ENCODE assay signal across 41 mouse cellular contexts in genomic region chr4:127373491-127373890, GRCm38 (mm10). TPM values are rescaled to one million over a fixed set of nuclear protein-coding genes. Genes with fewer than 3 reads are reported as not detected.
DNase-seq lines count a peak whose midpoint lies in the region; ATAC-seq and TF ChIP-seq lines count a peak whose summit lies in the region.
"Had no signal": no experiment of that assay in that cellular context is flagged by ENCODE, and none has a peak within 500 bp of the region (broad histone marks: within the 10 kb centered on the region; RNA-seq: fewer than 3 reads in every experiment).

No protein-coding gene starts in this region.

- H3K9me3 ChIP-seq in forebrain, embryonic 12.5 days, result no peaks in the 10 kb centered on the region
- H3K9me3 ChIP-seq: embryonic facial prominence, embryonic 13.5 days; forebrain, embryonic 10.5 days; heart, embryonic 12.5 days; hindbrain, embryonic 10.5 days; midbrain, embryonic 10.5 days; stomach, embryonic 15.5 days had no signal

- DNase-seq in kidney, postnatal 14 days, result peak; percentile 8
- DNase-seq in kidney, adult 2 months, result no peak
- peak; percentile 14 for DNase-seq in MN1 (ENCODE audit: low spot score)
- DNase-seq in adrenal gland, adult (ENCODE audit: inconsistent age in 2 of 2, low spot score in 1 of 2), result peak; percentile 56 to 82
- peak; percentile 72 for DNase-seq in adrenal gland, postnatal 25 days
- DNase-seq in cerebellum, adult 11 months, result no peak
- DNase-seq: cerebellum, adult 9-11 months; heart, adult 2 months; kidney, adult 9 months; kidney, postnatal 10 days; layer of hippocampus, adult 9-11 months; liver; lung, adult 2 months; lung, postnatal 14 days; retina, postnatal 1 day; right cerebral cortex, postnatal 14 days; thymus, adult 18-20 months; thymus, postnatal 25 days had no signal

- H3K27ac ChIP-seq in kidney, adult 2 months (ENCODE audit: insufficient read depth, low read depth, low read length), result no peak overlapping the region
- H3K27ac ChIP-seq in forebrain, embryonic 12.5 days, result no peak overlapping the region
- H3K27ac ChIP-seq: embryonic facial prominence, embryonic 13.5 days; forebrain, embryonic 10.5 days; heart, adult 2 months; hindbrain, embryonic 10.5 days; liver, embryonic 14.5 days; midbrain, embryonic 10.5 days; stomach, embryonic 15.5 days had no signal

- H3K27me3 ChIP-seq in kidney, adult 2 months (replicated peaks; ENCODE audit: control insufficient read depth, insufficient read depth, low read length), result no peaks in the 10 kb centered on the region
- H3K27me3 ChIP-seq in forebrain, embryonic 12.5 days, result peaks cover 3% of the 10 kb centered on the region; the same call in 1 of the 2 replicates
- H3K27me3 ChIP-seq: embryonic facial prominence, embryonic 13.5 days; stomach, embryonic 15.5 days had no signal

- TF ChIP-seq POLR2A in kidney, adult 2 months (IDR thresholded peaks at IDR 0.05; ENCODE audit: low read depth, low read length), result no peak

- no peak overlapping the region for H3K4me3 ChIP-seq in kidney, adult 2 months (ENCODE audit: insufficient read depth, low read depth, low read length)
- H3K4me3 ChIP-seq in forebrain, embryonic 12.5 days (replicated peaks), result no peak overlapping the region
- H3K4me3 ChIP-seq: embryonic facial prominence, embryonic 13.5 days; forebrain, embryonic 10.5 days; heart, adult 2 months; heart, embryonic 12.5 days; hindbrain, embryonic 10.5 days; midbrain, embryonic 10.5 days; stomach, embryonic 15.5 days had no signal

- 34% methylated on average over 8 of the region's 8 CpGs for WGBS in kidney, adult 2 months
- 73% methylated on average over 8 of the region's 8 CpGs for WGBS in forebrain, embryonic 12.5 days

- H3K36me3 ChIP-seq in kidney, adult 2 months (ENCODE audit: control insufficient read depth, insufficient read depth, low read length), result no peaks in the 10 kb centered on the region
- no peaks in the 10 kb centered on the region for H3K36me3 ChIP-seq in forebrain, embryonic 12.5 days (replicated peaks)
- H3K36me3 ChIP-seq: embryonic facial prominence, embryonic 13.5 days; forebrain, embryonic 10.5 days; heart, embryonic 12.5 days; hindbrain, embryonic 10.5 days; midbrain, embryonic 10.5 days; stomach, embryonic 15.5 days had no signal

- H3K4me1 ChIP-seq in kidney, adult 2 months (ENCODE audit: control insufficient read depth, insufficient read depth, low read length), result no peaks in the 10 kb centered on the region
- H3K4me1 ChIP-seq in forebrain, embryonic 12.5 days, result no peaks in the 10 kb centered on the region
- H3K4me1 ChIP-seq: embryonic facial prominence, embryonic 13.5 days had no signal

- TF ChIP-seq CTCF in kidney, adult 2 months (conservative IDR thresholded peaks at IDR 0.05; ENCODE audit: insufficient read depth, insufficient read length, low read depth, low read length), result no peak

- no peak overlapping the region for H3K4me2 ChIP-seq in forebrain, embryonic 12.5 days
- H3K4me2 ChIP-seq: embryonic facial prominence, embryonic 13.5 days; heart, embryonic 12.5 days; stomach, embryonic 15.5 days had no signal

- no peak overlapping the region for H3K9ac ChIP-seq in forebrain, embryonic 12.5 days
- H3K9ac ChIP-seq: embryonic facial prominence, embryonic 13.5 days; heart, embryonic 12.5 days; liver, embryonic 14.5 days; stomach, embryonic 15.5 days had no signal

- ATAC-seq in forebrain, embryonic 12.5 days (ENCODE audit: low FRiP score), result no peak
- ATAC-seq: activated CD4-positive, CD25-positive, alpha-beta regulatory T cell, adult 4 months; forebrain, embryonic 16.5 days; hindbrain, embryonic 16.5 days; midbrain, embryonic 16.5 days had no signal

RNA-seq across cellular contexts. Expression of gene Gjb5, which starts 15.5 kb away (rescaled TPM):
- 0.67 and 0.75 TPM in 2 replicates for polyA plus RNA-seq in kidney, adult 2 months (2012; rRNA removed)
- total RNA-seq in adrenal gland, postnatal 25 days (2021), result not detected in 2 replicates
- 0.12 TPM in 1 of 2 replicates, not detected in the other for polyA plus RNA-seq in forebrain, embryonic 12.5 days (2016; fragmentation: Nextera tagmentation; extraction: Ambion mirVana)
- total RNA-seq: common myeloid progenitor, adult 5-6 weeks; gastrocnemius, adult 8-10 months; left cerebral cortex, adult 18-20 months; left cerebral cortex, postnatal 14 days; megakaryocyte progenitor cell, adult 5-6 weeks; MEL; neutrophil, adult 5-6 weeks had no signal
- polyA plus RNA-seq: activated CD4-positive, CD25-positive, alpha-beta regulatory T cell, adult 4 months had no signal

RNA-seq across cellular contexts. Expression of gene Gjb4, which starts 19.6 kb away (rescaled TPM):
- polyA plus RNA-seq in kidney, adult 2 months (2012; rRNA removed), result 1.4 and 1.5 TPM in 2 replicates
- not detected in 2 replicates for total RNA-seq in adrenal gland, postnatal 25 days (2021)
- polyA plus RNA-seq in forebrain, embryonic 12.5 days (2016; fragmentation: Nextera tagmentation; extraction: Ambion mirVana), result not detected in 2 replicates
- total RNA-seq: common myeloid progenitor, adult 5-6 weeks; gastrocnemius, adult 8-10 months; gastrocnemius, postnatal 4 days; heart, adult 2 months; left cerebral cortex, adult 18-20 months; left cerebral cortex, postnatal 14 days; megakaryocyte progenitor cell, adult 5-6 weeks; MEL; neutrophil, adult 5-6 weeks had no signal
- polyA plus RNA-seq: activated CD4-positive, CD25-positive, alpha-beta regulatory T cell, adult 4 months; forebrain, embryonic 10.5 days; forebrain, embryonic 16.5 days; heart, embryonic 12.5 days; heart, postnatal 0 days; hindbrain, embryonic 16.5 days; intestine, embryonic 14.5 days; liver, embryonic 14.5 days; neural tube, embryonic 11.5 days had no signal

RNA-seq across cellular contexts. Expression of gene Gjb3, which starts 42.8 kb away (rescaled TPM):
- polyA plus RNA-seq in kidney, adult 2 months (2012; rRNA removed), result 0.24 and 0.44 TPM in 2 replicates
- not detected in 2 replicates for total RNA-seq in adrenal gland, postnatal 25 days (2021)
- polyA plus RNA-seq in forebrain, embryonic 12.5 days (2016; fragmentation: Nextera tagmentation; extraction: Ambion mirVana), result 0.50 TPM in 1 of 2 replicates, not detected in the other
- total RNA-seq: gastrocnemius, adult 8-10 months; gastrocnemius, postnatal 4 days; heart, adult 2 months; MEL; neutrophil, adult 5-6 weeks had no signal
- polyA plus RNA-seq: activated CD4-positive, CD25-positive, alpha-beta regulatory T cell, adult 4 months; forebrain, embryonic 16.5 days; heart, embryonic 12.5 days had no signal

RNA-seq across cellular contexts. Expression of gene Gja4, which starts 59.7 kb away (rescaled TPM):
- 17.8 and 19.2 TPM in 2 replicates for polyA plus RNA-seq in kidney, adult 2 months (2012; rRNA removed)
- 2.2 and 3.0 TPM in 2 replicates for total RNA-seq in adrenal gland, postnatal 25 days (2021)
- polyA plus RNA-seq in forebrain, embryonic 12.5 days (2016; fragmentation: Nextera tagmentation; extraction: Ambion mirVana), result 10.6 and 11.3 TPM in 2 replicates
- total RNA-seq: common myeloid progenitor, adult 5-6 weeks; megakaryocyte progenitor cell, adult 5-6 weeks; MEL; neutrophil, adult 5-6 weeks had no signal
- polyA plus RNA-seq: activated CD4-positive, CD25-positive, alpha-beta regulatory T cell, adult 4 months had no signal

Comparison
In these comparisons a context has a peak if more than half of its experiments do, and no peak if none do; other contexts are left out.
1. DNase-seq: peak in kidney, postnatal 14 days (single experiment), MN1 (single experiment), adrenal gland, adult (2 of 2) and adrenal gland, postnatal 25 days (single experiment); none in kidney, adult 2 months (single experiment) and cerebellum, adult 11 months (single experiment).